Mouse (Mus musculus): ENCODE measurements around the gene Ank. TPM values are rescaled to one million over a fixed set of nuclear protein-coding genes. Genes with fewer than 3 reads are reported as not detected.

Ank gene
- polyA plus RNA-seq (2015; fragmentation: Nextera tagmentation; extraction: Ambion mirVana), result 9.3 and 9.5 TPM in 2 replicates

GRCm38 (mm10) chr15:27466131-27467080 lies at the start of gene Ank:
Gene Ank (plus strand): TSS chr15:27466677.

GRCm38 (mm10) chr15:27630601-27631383 lies 164.3 kb downstream of the Ank start, which contains the start of gene Otulin:
Gene Otulin (minus strand): TSS chr15:27630693.

Small RNA genes lying within 50 kb of the gene (microRNA-seq; reads per million reads assigned to microRNA genes)
- gene Mir7117, result 0.20 to 0.42 reads per million in 2 experiments

Other genes with a start within 250 kb of the Ank start
- 27.3 and 32.4 TPM in 2 replicates for gene Otulin, start 164.0 kb downstream of the Ank start, polyA plus RNA-seq (2015; fragmentation: Nextera tagmentation; extraction: Ambion mirVana)
- 10.3 and 17.1 TPM in 2 replicates for gene Otulinl, start 214.9 kb downstream of the Ank start, polyA plus RNA-seq (2015; fragmentation: Nextera tagmentation; extraction: Ambion mirVana)

Measured in skeletal muscle tissue, postnatal 0 days (tissue).